Mouse (Mus musculus): ENCODE measurements around the gene Kcnmb1.

Kcnmb1 gene

DNA sequence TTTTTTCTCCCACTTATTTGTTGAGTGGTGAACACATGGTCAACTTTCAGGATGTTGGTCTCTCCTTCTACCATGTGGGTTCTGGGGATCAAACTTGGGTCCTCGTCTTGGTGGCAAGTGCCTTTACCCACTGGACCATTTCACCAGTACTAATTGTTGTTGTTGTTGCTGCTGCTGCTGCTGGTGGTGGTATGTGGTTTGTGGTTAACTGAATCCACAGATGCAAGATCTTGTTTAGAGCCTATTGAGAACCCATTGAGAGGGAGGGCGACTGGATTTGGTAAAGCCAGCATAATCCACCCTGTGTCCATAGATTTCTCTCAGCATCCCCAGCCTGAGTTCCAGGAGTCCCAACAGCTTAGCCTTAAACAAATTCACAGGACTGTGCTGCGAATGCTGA lies 37.6 kb downstream of the Kcnmb1 start:
- peak; percentile 42 for DNase-seq (ENCODE audit: low read depth)

DNA sequence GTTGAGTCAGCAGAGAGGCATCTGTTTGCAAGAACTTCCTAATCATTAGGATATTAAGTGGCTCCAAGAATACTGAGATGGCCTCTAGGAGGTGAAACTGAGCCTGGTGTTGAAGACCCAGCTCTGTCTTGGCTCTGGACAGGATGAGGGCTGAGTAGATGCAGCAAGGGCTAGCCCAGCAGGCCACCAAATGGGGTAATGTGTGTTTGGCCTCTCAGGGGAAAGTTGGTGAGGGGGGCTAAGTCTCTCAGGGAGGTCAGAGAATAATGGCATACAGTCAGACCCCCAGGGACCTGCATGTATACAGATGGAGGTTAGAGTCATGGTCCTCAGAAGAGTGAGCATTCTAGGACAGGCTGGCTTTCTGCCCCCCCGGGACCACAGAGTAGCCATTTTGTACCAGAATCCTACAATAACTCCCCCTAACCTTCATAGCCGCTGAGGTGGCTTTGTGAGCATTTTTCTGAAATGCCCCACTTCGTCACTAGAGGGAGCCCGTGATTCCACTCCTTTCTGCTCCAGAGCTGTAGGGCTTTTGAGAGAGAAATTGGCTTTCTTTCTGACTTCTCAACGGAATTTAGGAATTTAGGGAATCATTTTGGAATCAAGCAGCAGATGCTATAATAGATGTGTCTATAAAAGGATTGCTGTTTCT lies 39.3 kb downstream of the Kcnmb1 start:
- peak; percentile 89 for DNase-seq (ENCODE audit: low read depth)

DNA sequence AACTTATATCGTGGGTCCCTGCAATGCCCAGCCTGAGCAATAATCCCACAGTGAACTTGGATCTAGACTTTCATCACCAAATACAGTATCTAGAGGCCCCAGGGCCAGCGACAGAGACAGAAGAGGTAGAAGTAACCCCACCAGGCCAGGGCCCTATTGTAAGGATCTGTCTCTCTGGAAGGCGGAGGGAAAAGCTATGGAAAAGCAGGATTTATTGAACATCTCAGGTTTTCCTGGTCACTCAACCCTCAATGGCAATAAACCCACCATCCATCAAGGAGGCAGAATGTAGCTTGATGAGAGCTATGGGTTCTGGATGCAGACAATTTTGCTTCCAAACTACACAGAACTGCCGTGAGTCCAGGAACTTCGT lies 39.8 kb downstream of the Kcnmb1 start:
- DNase-seq (ENCODE audit: low read depth) = no peak

DNA sequence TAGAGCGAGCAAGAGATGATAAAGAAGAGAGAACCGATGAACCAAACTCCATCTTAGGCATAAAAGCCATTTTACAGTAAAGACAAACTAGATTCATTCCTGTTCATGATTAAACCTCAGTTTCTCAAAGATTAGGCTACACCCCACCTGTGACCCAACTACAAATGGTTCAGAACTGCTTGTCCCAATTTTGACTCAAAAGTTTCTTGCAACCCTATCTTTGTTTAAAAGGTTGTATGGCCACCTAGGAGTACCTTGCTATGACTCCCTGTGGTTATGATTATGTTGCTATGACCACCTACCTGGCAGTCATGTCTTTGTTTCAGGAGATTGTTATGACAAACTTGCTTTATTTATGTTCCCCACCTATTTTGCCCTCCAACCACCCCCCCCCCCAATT lies 44.8 kb downstream of the Kcnmb1 start:
- peak; percentile 52 for DNase-seq (ENCODE audit: low read depth)

DNA sequence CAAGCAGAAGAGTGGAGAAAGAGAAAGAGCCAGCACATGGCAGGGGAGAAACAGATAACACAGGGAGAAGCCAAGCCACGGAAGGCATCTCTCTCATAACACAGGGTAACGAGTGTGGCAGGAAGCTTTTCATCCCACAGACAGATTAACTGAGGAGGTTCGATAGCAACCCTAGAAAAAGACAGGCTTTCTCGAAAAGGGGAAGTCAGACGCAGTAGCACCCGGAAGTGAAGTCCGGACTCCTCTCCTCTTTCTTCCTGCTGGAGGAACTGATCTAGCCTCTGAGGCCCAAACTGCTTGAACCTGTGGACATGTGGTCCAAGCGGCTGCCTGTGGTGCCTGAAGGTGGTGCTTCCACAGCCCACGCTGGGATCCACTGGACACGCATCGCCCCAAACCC lies 45.4 kb downstream of the Kcnmb1 start:
- DNase-seq (ENCODE audit: low read depth) = peak; percentile 84

DNA sequence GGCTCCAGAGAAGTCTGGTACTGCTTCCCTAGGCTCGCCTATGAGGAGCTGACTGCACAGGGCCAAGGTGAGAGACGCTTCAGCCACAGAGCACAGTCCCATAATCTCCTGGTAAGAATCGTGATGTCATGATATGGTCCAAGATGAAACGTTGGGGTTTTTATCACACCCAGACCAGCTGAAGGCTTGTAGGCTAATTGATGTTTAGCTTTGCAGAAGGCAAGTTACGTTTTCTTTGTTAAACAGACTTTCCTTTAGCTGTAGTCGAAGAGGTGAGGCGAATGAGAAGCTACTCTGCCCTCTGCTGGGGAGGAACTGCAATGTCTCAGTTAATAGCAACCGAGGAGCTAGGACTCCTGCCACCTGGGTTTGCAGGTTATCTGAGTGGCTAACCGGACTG lies 45.9 kb downstream of the Kcnmb1 start:
- DNase-seq (ENCODE audit: low read depth) = peak; percentile 95

DNA sequence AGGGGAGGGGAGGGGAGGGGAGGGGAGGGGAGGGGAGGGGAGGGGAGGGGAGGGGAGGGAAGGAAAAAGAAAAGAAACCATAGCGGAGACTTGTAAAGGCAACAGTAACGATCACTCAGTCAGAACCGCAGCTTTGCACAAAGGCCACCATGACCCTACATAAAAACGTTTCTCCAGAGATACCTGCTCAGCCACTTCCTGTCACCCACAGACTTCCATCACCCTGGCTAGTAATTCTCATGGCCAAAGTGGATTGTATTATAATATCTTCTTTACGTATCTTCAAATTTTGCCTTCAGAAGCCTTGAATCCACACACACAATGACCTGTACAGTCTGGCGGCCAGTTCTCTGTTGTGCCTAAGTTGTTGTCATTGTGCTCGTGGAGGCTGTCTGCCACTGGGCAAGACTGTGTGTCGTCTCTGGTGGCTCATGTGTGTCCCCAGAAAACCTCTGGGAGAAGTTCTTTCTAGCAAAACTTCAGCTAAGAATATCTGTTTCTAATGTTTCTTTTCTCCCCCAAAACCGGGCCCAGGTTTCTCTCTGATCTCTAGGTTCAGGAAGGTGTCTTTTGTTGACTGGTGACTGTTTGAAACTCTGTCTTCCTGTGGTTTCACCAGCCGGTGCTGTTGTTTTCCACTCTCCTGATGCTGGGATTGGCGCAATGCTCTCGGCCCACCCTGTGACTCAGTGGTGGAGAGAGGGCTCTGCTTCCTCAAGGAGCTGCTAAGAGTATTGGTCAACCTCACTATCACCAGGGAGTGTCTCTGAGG lies 46.7 kb downstream of the Kcnmb1 start:
- peak; percentile 87 for DNase-seq (ENCODE audit: low read depth)

DNA sequence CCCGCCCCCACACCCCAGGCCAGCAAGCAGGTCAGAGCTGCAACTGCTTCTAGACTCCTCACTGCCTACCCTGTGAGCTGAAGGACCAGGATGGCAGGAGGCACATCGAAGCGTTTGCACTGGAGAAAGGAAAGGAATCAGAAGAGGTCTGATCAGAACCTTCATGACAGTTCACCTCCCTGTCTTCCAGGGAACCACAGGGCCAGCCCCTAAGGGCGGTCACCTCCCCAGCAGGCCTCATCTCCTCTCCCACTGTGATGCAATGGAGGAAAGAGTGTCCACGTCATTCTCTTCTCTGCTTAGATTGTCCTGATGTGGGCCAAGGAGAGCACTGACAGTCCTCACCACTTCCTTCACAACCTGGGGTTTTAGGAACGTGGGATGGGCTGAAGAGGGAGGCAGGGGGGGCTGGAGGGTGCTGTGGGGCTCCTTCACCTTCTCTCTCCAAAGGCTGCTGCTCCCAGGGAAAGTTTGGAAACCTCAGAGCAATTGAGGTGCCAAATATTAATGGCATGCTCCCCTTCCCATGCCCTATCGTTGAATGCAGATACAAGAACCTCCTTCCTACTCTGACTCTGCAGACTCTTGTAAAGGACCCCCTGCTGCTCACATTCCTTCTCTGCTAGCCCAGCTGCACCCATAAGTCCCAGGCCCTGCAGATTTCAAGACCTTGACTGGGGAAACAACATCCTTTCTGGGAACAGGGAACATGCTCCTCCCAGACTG lies 47.5 kb downstream of the Kcnmb1 start:
- DNase-seq (ENCODE audit: low read depth) = peak; percentile 90

DNA sequence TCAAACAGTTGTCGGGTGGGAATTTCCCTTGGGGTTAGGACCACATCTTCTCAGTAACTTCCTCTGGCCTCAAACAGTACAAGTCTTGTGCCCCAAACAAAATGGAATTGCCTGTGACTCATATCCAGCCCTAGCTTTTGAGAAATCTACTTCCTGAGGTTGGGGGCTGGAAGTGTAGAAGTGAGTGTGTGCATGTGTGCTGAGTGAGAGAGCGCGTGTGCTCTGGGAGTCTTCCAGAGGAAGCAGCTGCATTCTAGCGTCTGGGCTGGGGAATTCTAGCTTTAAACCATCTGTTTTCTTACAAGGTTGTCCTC lies 48.0 kb downstream of the Kcnmb1 start:
- DNase-seq (ENCODE audit: low read depth) = peak; percentile 94

DNA sequence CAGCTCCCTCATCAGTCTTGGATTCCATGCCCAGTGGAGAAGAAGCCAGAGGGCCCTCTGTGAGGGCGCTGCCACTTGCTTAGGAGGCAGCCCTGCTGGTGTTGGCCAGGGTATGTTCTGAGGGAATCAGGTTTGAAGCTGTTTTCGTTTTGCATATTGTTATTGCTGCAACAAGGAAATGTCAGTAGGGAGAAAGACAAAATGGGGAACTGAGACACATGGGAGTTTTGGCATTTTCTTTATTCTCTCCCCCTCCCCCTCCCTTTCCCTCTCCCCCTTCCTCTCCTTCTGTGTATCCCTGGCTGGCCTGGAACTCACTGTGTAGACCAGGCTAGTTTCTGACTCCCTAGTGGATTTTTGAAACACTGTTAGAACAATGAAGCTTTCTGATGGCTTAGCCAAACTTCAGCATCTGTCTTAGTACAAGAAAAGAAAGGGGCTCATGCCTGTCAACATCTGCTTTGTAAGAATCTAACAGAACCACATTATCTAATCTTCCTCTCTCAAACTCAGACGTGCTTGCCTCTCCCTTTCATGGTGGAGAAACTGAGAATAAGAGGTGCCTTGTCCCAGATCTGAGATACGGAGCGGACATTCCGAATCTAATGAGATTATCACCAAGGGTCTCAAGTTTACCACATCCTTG lies 49.3 kb downstream of the Kcnmb1 start:
- DNase-seq (ENCODE audit: low read depth) = peak; percentile 36
